Mouse (Mus musculus): ENCODE data around the gene Kif20b. TPM values are rescaled to one million over a fixed set of nuclear protein-coding genes. Genes with fewer than 3 reads are reported as not detected.
A peak's percentile ranks its signal among the peaks of the same experiment; 100 is the strongest.

Gene Kif20b
- polyA plus RNA-seq (2012; rRNA removed) = 0.55 and 0.56 TPM in 2 replicates

DNA sequence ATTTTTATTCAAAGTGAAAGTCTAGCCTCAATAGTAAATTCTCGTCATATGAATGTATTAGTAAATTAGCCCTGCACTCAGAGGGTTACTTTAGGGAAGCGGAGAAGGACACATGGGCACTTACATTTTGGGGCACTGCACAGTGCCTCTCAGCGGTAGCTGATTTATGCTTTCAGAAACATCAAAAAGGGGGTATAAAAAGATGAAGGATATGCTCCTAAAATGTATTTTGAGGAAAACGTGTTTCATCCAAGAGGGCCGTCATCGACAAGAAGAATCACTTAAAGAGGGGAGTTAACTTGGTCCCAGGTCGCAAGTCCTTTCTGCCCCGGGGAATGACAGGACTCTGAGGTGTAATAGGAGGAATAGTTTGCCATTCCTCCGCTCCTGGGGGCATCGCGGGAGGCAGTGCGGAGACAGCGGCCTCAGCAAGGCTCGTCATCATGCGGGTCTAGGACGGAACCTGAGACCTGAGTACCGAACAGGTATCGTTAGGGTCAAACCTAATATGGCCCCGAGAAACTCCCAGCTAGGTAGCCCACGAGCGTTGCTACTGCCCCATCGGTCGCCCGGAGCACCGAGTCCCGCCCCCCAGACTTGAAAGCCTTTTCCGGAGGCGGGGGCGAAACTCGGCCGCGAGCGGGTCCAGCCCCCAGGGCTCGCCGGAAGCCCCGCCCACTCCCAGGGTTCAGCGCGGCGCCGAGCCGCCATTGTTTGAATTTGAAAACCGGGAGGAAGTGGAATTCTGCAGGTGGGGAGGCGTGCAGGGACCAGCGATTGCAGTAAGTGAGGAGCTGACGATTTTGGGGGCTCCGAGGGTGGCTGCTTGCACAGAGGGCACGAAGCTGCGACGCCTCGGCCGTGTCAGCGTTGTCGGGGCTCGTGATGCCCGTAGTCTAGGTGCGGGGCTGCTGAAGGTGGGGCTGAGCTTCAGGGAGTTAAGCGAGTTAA lies at the start of gene Kif20b:
Gene Kif20b, plus strand, starts transcription at position 710 of the 951 bp plus-strand sequence.
- peak; percentile 84 to 85 for DNase-seq
- TF ChIP-seq CTCF (IDR thresholded peaks at IDR 0.05; ENCODE audit: borderline replicate concordance, insufficient read depth, low read depth, low read length) = no peak
- TF ChIP-seq POLR2A (IDR thresholded peaks at IDR 0.05; ENCODE audit: borderline replicate concordance, insufficient read depth, low read length) = peak; percentile 43; the same call in 1 of the 2 replicates
- under 1% methylated on average over 57 of the region's 57 CpGs for WGBS
- Histone ChIP-seq H3K4me3 (replicated peaks; ENCODE audit: insufficient read depth, low read depth, low read length) (peak within 1 kb of the TSS; percentile 97), H3K4me1 (ENCODE audit: control insufficient read depth, insufficient read depth, low read length) (no peaks in the 10 kb centered on the region), H3K27me3 (ENCODE audit: control insufficient read depth, insufficient read depth, low read length) (no peaks in the 10 kb centered on the region), H3K27ac (ENCODE audit: insufficient read depth, low read length) (peak within 1 kb of the TSS; percentile 48; the same call in 1 of the 2 replicates)

- no peaks in the 10 kb centered on the region for H3K27me3 ChIP-seq (ENCODE audit: control insufficient read depth, insufficient read depth, low read length)
Measured at GRCm38 (mm10) chr19:34876676-34877075, 45.5 kb upstream of the Kif20b start.

GRCm38 (mm10) chr19:34877898-34878602 lies 44.1 kb upstream of the Kif20b start:
- peak; percentile 82 to 87 for DNase-seq
- Histone ChIP-seq H3K27ac (ENCODE audit: insufficient read depth, low read length) (peak overlapping the region; percentile 81), H3K4me1 (ENCODE audit: control insufficient read depth, insufficient read depth, low read length) (no peaks in the 10 kb centered on the region), H3K4me3 (replicated peaks; ENCODE audit: insufficient read depth, low read depth, low read length) (peak overlapping the region; percentile 55), H3K27me3 (ENCODE audit: control insufficient read depth, insufficient read depth, low read length) (no peaks in the 10 kb centered on the region)
- 2% methylated on average over 45 of the region's 45 CpGs for WGBS
- no peak for TF ChIP-seq CTCF (IDR thresholded peaks at IDR 0.05; ENCODE audit: borderline replicate concordance, insufficient read depth, low read depth, low read length)
- TF ChIP-seq POLR2A (IDR thresholded peaks at IDR 0.05; ENCODE audit: borderline replicate concordance, insufficient read depth, low read length) = peak; percentile 47; the same call in 1 of the 2 replicates

More at GRCm38 (mm10) chr19:34876676-34877075, 45.5 kb upstream of the Kif20b start:
- no peak for DNase-seq
- Histone ChIP-seq H3K27ac (ENCODE audit: insufficient read depth, low read length) (no peak overlapping the region), H3K4me3 (replicated peaks; ENCODE audit: insufficient read depth, low read depth, low read length) (no peak overlapping the region), H3K4me1 (ENCODE audit: control insufficient read depth, insufficient read depth, low read length) (no peaks in the 10 kb centered on the region)
- TF ChIP-seq POLR2A (IDR thresholded peaks at IDR 0.05; ENCODE audit: borderline replicate concordance, insufficient read depth, low read length) (no peak), CTCF (IDR thresholded peaks at IDR 0.05; ENCODE audit: borderline replicate concordance, insufficient read depth, low read depth, low read length) (no peak)
- 81% methylated on average over 7 of the region's 7 CpGs for whole genome bisulfite sequencing

DNA sequence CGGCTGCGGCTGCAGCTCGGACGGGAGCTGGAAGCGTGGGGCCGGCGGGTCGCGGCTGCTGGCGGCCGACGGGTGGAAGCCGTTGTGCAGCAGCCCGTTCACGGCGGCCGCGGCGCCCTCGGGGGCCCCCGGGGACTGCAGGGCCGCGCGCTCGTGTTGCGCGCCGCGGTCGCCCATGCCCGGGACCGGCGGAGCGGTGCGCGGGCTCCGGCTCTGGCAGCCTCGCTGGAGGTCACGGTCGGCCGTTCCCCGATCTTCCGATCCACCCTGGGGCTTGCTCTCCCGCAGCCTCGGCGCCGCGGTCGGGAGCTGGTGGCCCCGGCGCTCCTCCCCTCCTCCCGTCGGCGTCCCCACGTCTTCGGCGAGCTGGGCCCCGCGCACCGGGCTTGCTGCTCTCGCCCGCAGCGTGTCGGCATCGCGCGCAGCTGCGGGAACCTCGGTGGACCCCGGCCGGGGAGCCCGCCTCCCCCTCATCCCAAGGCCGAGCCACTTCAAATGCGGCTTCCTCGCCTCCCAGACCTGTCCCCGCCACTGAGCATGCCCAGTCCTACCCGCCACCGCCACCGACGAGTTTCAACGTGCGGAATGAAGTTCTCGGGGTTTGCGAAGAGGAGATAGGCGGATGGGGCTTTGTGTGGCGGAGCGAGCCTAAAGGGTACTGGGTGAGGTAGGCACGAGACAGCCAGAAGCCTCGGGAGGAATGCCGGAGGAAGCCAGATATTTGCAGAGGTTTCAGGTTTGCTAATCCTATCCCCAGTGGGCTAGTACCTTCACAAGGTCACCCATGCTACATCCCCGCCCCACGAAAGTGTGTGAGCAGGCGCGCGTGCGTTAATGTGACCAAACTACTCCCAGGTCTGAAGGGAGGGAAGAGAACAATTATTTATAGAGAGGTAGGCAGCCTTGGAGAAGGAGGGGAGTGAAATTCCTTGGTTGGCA lies 43.3 kb upstream of the Kif20b start, which contains the start of gene Pank1:
Gene Pank1, minus strand, starts transcription at position 853 of the 939 bp plus-strand sequence.
- TF ChIP-seq POLR2A (IDR thresholded peaks at IDR 0.05; ENCODE audit: borderline replicate concordance, insufficient read depth, low read length) (no peak), CTCF (IDR thresholded peaks at IDR 0.05; ENCODE audit: borderline replicate concordance, insufficient read depth, low read depth, low read length) (no peak)
- under 1% methylated on average over 96 of the region's 96 CpGs for WGBS
- Histone ChIP-seq H3K4me1 (ENCODE audit: control insufficient read depth, insufficient read depth, low read length) (no peaks in the 10 kb centered on the region), H3K4me3 (replicated peaks; ENCODE audit: insufficient read depth, low read depth, low read length) (peak within 1 kb of the TSS; percentile 55), H3K27ac (ENCODE audit: insufficient read depth, low read length) (peak within 1 kb of the TSS; percentile 81), H3K27me3 (ENCODE audit: control insufficient read depth, insufficient read depth, low read length) (no peaks in the 10 kb centered on the region)
- DNase-seq = peak; percentile 76 to 83

- Histone ChIP-seq H3K4me3 (replicated peaks; ENCODE audit: insufficient read depth, low read depth, low read length) (peak overlapping the region; percentile 55), H3K27ac (ENCODE audit: insufficient read depth, low read length) (no peak overlapping the region), H3K27me3 (ENCODE audit: control insufficient read depth, insufficient read depth, low read length) (no peaks in the 10 kb centered on the region), H3K4me1 (ENCODE audit: control insufficient read depth, insufficient read depth, low read length) (no peaks in the 10 kb centered on the region)
- no peak for DNase-seq
- no peak for TF ChIP-seq CTCF (IDR thresholded peaks at IDR 0.05; ENCODE audit: borderline replicate concordance, insufficient read depth, low read depth, low read length)
- no peak for TF ChIP-seq POLR2A (IDR thresholded peaks at IDR 0.05; ENCODE audit: borderline replicate concordance, insufficient read depth, low read length)
- 18% methylated on average over 6 of the region's 6 CpGs for WGBS
Measured at GRCm38 (mm10) chr19:34879624-34880023, 42.5 kb upstream of the Kif20b start.

- 65% methylated on average over 5 of the region's 5 CpGs for WGBS
- no peak for TF ChIP-seq POLR2A (IDR thresholded peaks at IDR 0.05; ENCODE audit: borderline replicate concordance, insufficient read depth, low read length)
- TF ChIP-seq CTCF (IDR thresholded peaks at IDR 0.05; ENCODE audit: borderline replicate concordance, insufficient read depth, low read depth, low read length) = no peak
- H3K27me3 ChIP-seq (ENCODE audit: control insufficient read depth, insufficient read depth, low read length) = no peaks in the 10 kb centered on the region
- no peak overlapping the region for H3K27ac ChIP-seq (ENCODE audit: insufficient read depth, low read length)
- no peak overlapping the region for H3K4me3 ChIP-seq (replicated peaks; ENCODE audit: insufficient read depth, low read depth, low read length)
- DNase-seq = no peak
- no peaks in the 10 kb centered on the region for H3K4me1 ChIP-seq (ENCODE audit: control insufficient read depth, insufficient read depth, low read length)
Measured at GRCm38 (mm10) chr19:34881160-34881559, 41.0 kb upstream of the Kif20b start.

GRCm38 (mm10) chr19:34882443-34882842 lies 39.7 kb upstream of the Kif20b start:
- H3K27me3 ChIP-seq (ENCODE audit: control insufficient read depth, insufficient read depth, low read length) = no peaks in the 10 kb centered on the region
- H3K4me1 ChIP-seq (ENCODE audit: control insufficient read depth, insufficient read depth, low read length) = no peaks in the 10 kb centered on the region
- TF ChIP-seq POLR2A (IDR thresholded peaks at IDR 0.05; ENCODE audit: borderline replicate concordance, insufficient read depth, low read length) = no peak
- TF ChIP-seq CTCF (IDR thresholded peaks at IDR 0.05; ENCODE audit: borderline replicate concordance, insufficient read depth, low read depth, low read length) = no peak
- no peak for DNase-seq
- 91% methylated on average over 2 of the region's 2 CpGs for WGBS
- H3K4me3 ChIP-seq (replicated peaks; ENCODE audit: insufficient read depth, low read depth, low read length) = no peak overlapping the region
- H3K27ac ChIP-seq (ENCODE audit: insufficient read depth, low read length) = no peak overlapping the region
